Mouse (Mus musculus) heart, adult 2 months (tissue): ENCODE data around the gene Gstm6.

Source experiments
- EP300 ChIP-seq: fragments of 200-500 bp; IDR thresholded peaks from 2 replicates; pipeline ENCODE4 v1.6.1; 2011; ENCODE audit warnings: low read depth, low read length, control low read depth; ENCODE audit not compliant: insufficient read depth
- POLR2A ChIP-seq: fragments of 200-500 bp; IDR thresholded peaks from 2 replicates; pipeline ENCODE4 v1.6.1; 2011; ENCODE audit warnings: mild to moderate bottlenecking, low read depth, low read length, control low read depth; ENCODE audit not compliant: insufficient read depth

DNA sequence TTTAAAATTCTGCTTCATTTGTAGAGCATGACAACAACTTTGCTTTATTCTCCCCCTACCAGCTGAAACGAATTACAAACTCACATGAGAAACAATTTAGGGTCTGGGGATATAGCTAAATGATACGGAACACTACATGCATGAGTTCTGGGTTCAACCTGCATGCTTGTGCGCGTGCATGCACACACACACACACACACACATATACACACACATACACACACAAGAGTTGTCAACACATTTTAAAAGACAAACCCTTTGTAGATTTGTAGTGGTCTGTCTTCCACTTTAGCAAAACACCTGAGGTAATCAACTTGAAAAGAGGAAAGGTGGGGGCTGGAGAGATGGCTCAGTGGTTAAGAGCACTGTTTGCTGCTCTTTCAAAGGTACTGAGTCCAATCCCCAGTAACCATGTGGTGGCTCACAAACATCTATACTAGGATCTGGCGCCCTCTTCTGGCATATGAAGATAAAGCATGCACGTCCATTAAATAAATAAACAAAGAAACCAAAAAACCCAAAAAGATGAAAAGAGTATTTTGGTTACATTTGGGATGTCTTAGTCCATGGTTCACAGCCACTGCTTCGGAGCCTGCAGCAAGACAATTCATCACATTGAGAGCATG lies 25.7 kb downstream of the Gstm6 start:
- no peak for TF ChIP-seq POLR2A
- TF ChIP-seq EP300: no peak
